Mouse (Mus musculus): ENCODE results near the gene Rpl31. TPM values are rescaled to one million over a fixed set of nuclear protein-coding genes. Genes with fewer than 3 reads are reported as not detected.

The Rpl31 gene
- polyA plus RNA-seq, 1 experiment, result 261 TPM

DNA sequence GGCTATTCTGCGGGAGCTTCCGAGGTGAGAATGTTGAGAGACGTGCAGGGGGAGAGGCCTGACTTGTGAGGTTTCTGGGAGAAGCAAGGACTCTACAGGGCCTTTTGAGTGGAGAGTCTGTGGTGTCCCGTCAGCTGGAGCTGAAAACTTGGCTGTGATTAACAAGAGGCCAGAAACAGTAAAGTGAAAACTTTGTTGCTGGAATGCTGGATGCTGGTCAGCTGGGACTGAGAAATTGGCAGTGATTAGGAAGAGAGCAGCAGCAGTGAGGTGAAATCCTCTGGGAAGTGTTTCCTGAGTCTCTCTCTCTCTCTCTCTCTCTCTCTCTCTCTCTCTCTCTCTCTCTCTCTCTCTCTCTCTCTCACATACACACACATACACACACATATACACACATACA, 25.8 kb upstream of the Rpl31 start:
- no peaks in the 10 kb centered on the region for H3K27me3 ChIP-seq (replicated peaks; ENCODE audit: control insufficient read depth, insufficient read depth, low read length)
- TF ChIP-seq POLR2A (IDR thresholded peaks at IDR 0.05; ENCODE audit: low read depth, low read length), result no peak
- TF ChIP-seq CTCF (conservative IDR thresholded peaks at IDR 0.05; ENCODE audit: insufficient read depth, insufficient read length, low read depth, low read length), result no peak
- H3K4me1 ChIP-seq (ENCODE audit: control insufficient read depth, insufficient read depth, low read length), result no peaks in the 10 kb centered on the region
- H3K27ac ChIP-seq (ENCODE audit: insufficient read depth, low read depth, low read length), result no peak overlapping the region
- WGBS, result 85% methylated on average over 4 of the region's 4 CpGs
- H3K4me3 ChIP-seq (ENCODE audit: insufficient read depth, low read depth, low read length), result no peak overlapping the region
- H3K36me3 ChIP-seq (ENCODE audit: control insufficient read depth, insufficient read depth, low read length), result no peaks in the 10 kb centered on the region
- DNase-seq, result no peak

GRCm38 (mm10) chr1:39343242-39343641, 24.4 kb upstream of the Rpl31 start:
- DNase-seq, result no peak
- H3K36me3 ChIP-seq (ENCODE audit: control insufficient read depth, insufficient read depth, low read length), result no peaks in the 10 kb centered on the region
- 79% methylated on average over 5 of the region's 5 CpGs for WGBS
- TF ChIP-seq CTCF (conservative IDR thresholded peaks at IDR 0.05; ENCODE audit: insufficient read depth, insufficient read length, low read depth, low read length) (no peak), POLR2A (IDR thresholded peaks at IDR 0.05; ENCODE audit: low read depth, low read length) (no peak)
- H3K4me1 ChIP-seq (ENCODE audit: control insufficient read depth, insufficient read depth, low read length), result no peaks in the 10 kb centered on the region
- no peak overlapping the region for H3K4me3 ChIP-seq (ENCODE audit: insufficient read depth, low read depth, low read length)
- no peaks in the 10 kb centered on the region for H3K27me3 ChIP-seq (replicated peaks; ENCODE audit: control insufficient read depth, insufficient read depth, low read length)
- H3K27ac ChIP-seq (ENCODE audit: insufficient read depth, low read depth, low read length), result no peak overlapping the region

- no peak overlapping the region for H3K4me3 ChIP-seq (ENCODE audit: insufficient read depth, low read depth, low read length)
- H3K27ac ChIP-seq (ENCODE audit: insufficient read depth, low read depth, low read length), result no peak overlapping the region
- no peaks in the 10 kb centered on the region for H3K36me3 ChIP-seq (ENCODE audit: control insufficient read depth, insufficient read depth, low read length)
- WGBS, result 73% methylated on average over 21 of the region's 21 CpGs
- no peaks in the 10 kb centered on the region for H3K27me3 ChIP-seq (replicated peaks; ENCODE audit: control insufficient read depth, insufficient read depth, low read length)
- TF ChIP-seq POLR2A (IDR thresholded peaks at IDR 0.05; ENCODE audit: low read depth, low read length) (no peak), CTCF (conservative IDR thresholded peaks at IDR 0.05; ENCODE audit: insufficient read depth, insufficient read length, low read depth, low read length) (no peak)
- H3K4me1 ChIP-seq (ENCODE audit: control insufficient read depth, insufficient read depth, low read length), result no peaks in the 10 kb centered on the region
- DNase-seq, result no peak
These were observed 22.6 kb upstream of the Rpl31 start for GRCm38 (mm10) chr1:39344981-39345600.

DNA sequence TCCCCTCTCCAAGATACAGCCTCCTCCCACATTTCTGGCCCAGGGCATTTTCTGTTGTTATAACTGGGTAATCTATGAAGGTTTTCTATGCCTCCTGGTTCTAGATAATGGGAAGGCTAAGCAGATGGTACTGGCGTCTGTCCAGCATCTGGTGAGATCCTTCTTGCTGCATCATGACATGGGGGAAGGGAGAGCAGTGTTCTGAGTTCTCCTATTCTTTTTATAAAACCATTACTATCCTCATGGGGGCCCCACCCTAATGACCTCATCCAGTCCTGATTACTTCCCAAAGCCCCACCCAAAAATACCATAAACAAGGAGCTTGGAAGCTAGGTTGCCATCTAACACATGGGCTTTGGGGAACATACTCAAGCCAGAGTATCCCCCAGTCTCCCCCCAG, 18.6 kb upstream of the Rpl31 start:
- DNase-seq, result no peak
- no peaks in the 10 kb centered on the region for H3K4me1 ChIP-seq (ENCODE audit: control insufficient read depth, insufficient read depth, low read length)
- TF ChIP-seq POLR2A (IDR thresholded peaks at IDR 0.05; ENCODE audit: low read depth, low read length) (no peak), CTCF (conservative IDR thresholded peaks at IDR 0.05; ENCODE audit: insufficient read depth, insufficient read length, low read depth, low read length) (no peak)
- no peaks in the 10 kb centered on the region for H3K27me3 ChIP-seq (replicated peaks; ENCODE audit: control insufficient read depth, insufficient read depth, low read length)
- WGBS, result 87% methylated on average over 1 of the region's 1 CpGs
- no peak overlapping the region for H3K4me3 ChIP-seq (ENCODE audit: insufficient read depth, low read depth, low read length)
- H3K36me3 ChIP-seq (ENCODE audit: control insufficient read depth, insufficient read depth, low read length), result no peaks in the 10 kb centered on the region
- H3K27ac ChIP-seq (ENCODE audit: insufficient read depth, low read depth, low read length), result no peak overlapping the region

DNA sequence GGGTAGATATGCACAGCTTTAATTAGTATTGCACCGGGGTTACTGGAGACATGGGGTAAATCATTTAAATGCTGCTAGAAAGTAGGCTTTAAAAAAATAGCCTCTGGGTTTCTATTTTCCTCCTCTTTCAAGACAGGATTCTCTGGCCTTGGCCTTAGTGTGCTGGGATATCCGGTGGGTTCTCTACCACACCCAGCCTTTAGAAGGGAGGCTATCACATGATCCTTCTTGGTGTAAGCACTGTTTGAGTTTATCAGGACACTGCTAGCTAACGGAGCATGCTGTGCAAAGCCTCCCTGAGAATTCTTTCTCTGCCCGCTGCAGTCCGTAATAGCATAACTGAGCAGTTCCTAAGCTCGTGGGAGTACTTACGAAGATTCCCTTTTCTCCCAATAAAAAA, 18.2 kb upstream of the Rpl31 start:
- WGBS, result 76% methylated on average over 7 of the region's 7 CpGs
- no peaks in the 10 kb centered on the region for H3K27me3 ChIP-seq (replicated peaks; ENCODE audit: control insufficient read depth, insufficient read depth, low read length)
- no peak overlapping the region for H3K4me3 ChIP-seq (ENCODE audit: insufficient read depth, low read depth, low read length)
- H3K36me3 ChIP-seq (ENCODE audit: control insufficient read depth, insufficient read depth, low read length), result no peaks in the 10 kb centered on the region
- no peak overlapping the region for H3K27ac ChIP-seq (ENCODE audit: insufficient read depth, low read depth, low read length)
- no peak for DNase-seq
- TF ChIP-seq CTCF (conservative IDR thresholded peaks at IDR 0.05; ENCODE audit: insufficient read depth, insufficient read length, low read depth, low read length) (no peak), POLR2A (IDR thresholded peaks at IDR 0.05; ENCODE audit: low read depth, low read length) (no peak)
- no peaks in the 10 kb centered on the region for H3K4me1 ChIP-seq (ENCODE audit: control insufficient read depth, insufficient read depth, low read length)

- Histone ChIP-seq H3K27ac (ENCODE audit: insufficient read depth, low read depth, low read length) (no peak overlapping the region), H3K4me1 (ENCODE audit: control insufficient read depth, insufficient read depth, low read length) (no peaks in the 10 kb centered on the region), H3K27me3 (replicated peaks; ENCODE audit: control insufficient read depth, insufficient read depth, low read length) (no peaks in the 10 kb centered on the region), H3K36me3 (ENCODE audit: control insufficient read depth, insufficient read depth, low read length) (no peaks in the 10 kb centered on the region), H3K4me3 (ENCODE audit: insufficient read depth, low read depth, low read length) (no peak overlapping the region)
- 49% methylated on average over 24 of the region's 24 CpGs for WGBS
- TF ChIP-seq POLR2A (IDR thresholded peaks at IDR 0.05; ENCODE audit: low read depth, low read length) (no peak), CTCF (conservative IDR thresholded peaks at IDR 0.05; ENCODE audit: insufficient read depth, insufficient read length, low read depth, low read length) (no peak)
- DNase-seq, result no peak
These were observed 5.7 kb upstream of the Rpl31 start for GRCm38 (mm10) chr1:39361754-39362514.

GRCm38 (mm10) chr1:39362515-39362893, 5.1 kb upstream of the Rpl31 start:
- no peak overlapping the region for H3K4me3 ChIP-seq (ENCODE audit: insufficient read depth, low read depth, low read length)
- no peak for DNase-seq
- TF ChIP-seq POLR2A (IDR thresholded peaks at IDR 0.05; ENCODE audit: low read depth, low read length), result no peak
- no peak for TF ChIP-seq CTCF (conservative IDR thresholded peaks at IDR 0.05; ENCODE audit: insufficient read depth, insufficient read length, low read depth, low read length)
- 63% methylated on average over 7 of the region's 7 CpGs for WGBS
- H3K27me3 ChIP-seq (replicated peaks; ENCODE audit: control insufficient read depth, insufficient read depth, low read length), result no peaks in the 10 kb centered on the region
- no peaks in the 10 kb centered on the region for H3K36me3 ChIP-seq (ENCODE audit: control insufficient read depth, insufficient read depth, low read length)
- H3K4me1 ChIP-seq (ENCODE audit: control insufficient read depth, insufficient read depth, low read length), result no peaks in the 10 kb centered on the region; the same call in 1 of the 2 replicates
- H3K27ac ChIP-seq (ENCODE audit: insufficient read depth, low read depth, low read length), result no peak overlapping the region

Measured in kidney, adult 2 months (tissue).